Mouse (Mus musculus): Measurements from ENCODE around the gene Tas2r109. TPM values are rescaled to one million over a fixed set of nuclear protein-coding genes. Genes with fewer than 3 reads are reported as not detected.
"Not testable (repeated sequence)": the region's sequence is repeated elsewhere in the genome, so short reads cannot be mapped to it uniquely, and the experiment has no call there.

Gene Tas2r109
- polyA plus RNA-seq (2015; fragmentation: Nextera tagmentation; extraction: Ambion mirVana) = not detected in 2 replicates

- Histone ChIP-seq H3K36me3 (replicated peaks; ENCODE audit: insufficient read depth, low read length) (no peaks in the 10 kb centered on the region), H3K4me1 (ENCODE audit: insufficient read depth) (no peaks in the 10 kb centered on the region), H3K9ac (replicated peaks) (no peak within 1 kb of the TSS), H3K27me3 (ENCODE audit: insufficient read depth, low read length) (no peaks in the 10 kb centered on the region), H3K27ac (ENCODE audit: low read depth) (no peak within 1 kb of the TSS), H3K4me3 (ENCODE audit: low read depth, low read length) (no peak within 1 kb of the TSS), H3K4me2 (ENCODE audit: low read depth, low read length) (no peak within 1 kb of the TSS), H3K9me3 (ENCODE audit: low read length) (no peaks in the 10 kb centered on the region)
- DNase-seq = no peak
- TF ChIP-seq EP300 (IDR thresholded peaks at IDR 0.05; ENCODE audit: low read depth) = no peak
- no peak for TF ChIP-seq CTCF (IDR thresholded peaks at IDR 0.05; ENCODE audit: low read depth)
- WGBS (ENCODE audit: insufficient replicate concordance) = 61% methylated on average over 2 of the region's 2 CpGs
- ATAC-seq = no peak
These were observed at the start of gene Tas2r109 for GRCm38 (mm10) chr6:132980865-132981264. TSS of gene Tas2r109 (minus strand) at chr6:132980965.

GRCm38 (mm10) chr6:132957819-132958218 lies 22.9 kb downstream of the Tas2r109 start, which contains the start of gene Tas2r131:
TSS of gene Tas2r131 (minus strand) at chr6:132957919.
- Histone ChIP-seq H3K4me2 (ENCODE audit: low read depth, low read length) (no peak within 1 kb of the TSS), H3K9ac (replicated peaks) (no peak within 1 kb of the TSS), H3K9me3 (ENCODE audit: low read length) (no peaks in the 10 kb centered on the region), H3K36me3 (replicated peaks; ENCODE audit: insufficient read depth, low read length) (no peaks in the 10 kb centered on the region), H3K27ac (ENCODE audit: low read depth) (no peak within 1 kb of the TSS), H3K4me1 (ENCODE audit: insufficient read depth) (no peaks in the 10 kb centered on the region), H3K4me3 (ENCODE audit: low read depth, low read length) (no peak within 1 kb of the TSS), H3K27me3 (ENCODE audit: insufficient read depth, low read length) (no peaks in the 10 kb centered on the region)
- WGBS (ENCODE audit: insufficient replicate concordance) = 57% methylated on average over 1 of the region's 1 CpGs
- TF ChIP-seq CTCF (IDR thresholded peaks at IDR 0.05; ENCODE audit: low read depth) (no peak), EP300 (IDR thresholded peaks at IDR 0.05; ENCODE audit: low read depth) (no peak)
- ATAC-seq (no peak), DNase-seq (no peak)

GRCm38 (mm10) chr6:132950802-132951201 lies 30.0 kb downstream of the Tas2r109 start, which contains the start of gene Tas2r129:
TSS of gene Tas2r129 (plus strand) at chr6:132951102.
- no peaks in the 10 kb centered on the region for H3K4me1 ChIP-seq (ENCODE audit: insufficient read depth)
- no peaks in the 10 kb centered on the region for H3K9me3 ChIP-seq (ENCODE audit: low read length)
- TF ChIP-seq CTCF (IDR thresholded peaks at IDR 0.05; ENCODE audit: low read depth) = no peak
- no peak for TF ChIP-seq EP300 (IDR thresholded peaks at IDR 0.05; ENCODE audit: low read depth)
- H3K36me3 ChIP-seq (replicated peaks; ENCODE audit: insufficient read depth, low read length) = no peaks in the 10 kb centered on the region
- WGBS (ENCODE audit: insufficient replicate concordance) = 70% methylated on average over 2 of the region's 2 CpGs
- H3K4me3 ChIP-seq (ENCODE audit: low read depth, low read length) = no peak within 1 kb of the TSS
- no peaks in the 10 kb centered on the region for H3K27me3 ChIP-seq (ENCODE audit: insufficient read depth, low read length)
- no peak for DNase-seq
- H3K9ac ChIP-seq (replicated peaks) = no peak within 1 kb of the TSS
- H3K27ac ChIP-seq (ENCODE audit: low read depth) = no peak within 1 kb of the TSS
- H3K4me2 ChIP-seq (ENCODE audit: low read depth, low read length) = no peak within 1 kb of the TSS
- no peak for ATAC-seq

- H3K4me1 ChIP-seq (ENCODE audit: insufficient read depth); H3K9ac ChIP-seq (replicated peaks); H3K27me3 ChIP-seq (ENCODE audit: insufficient read depth, low read length); ATAC-seq; H3K4me3 ChIP-seq (ENCODE audit: low read depth, low read length); DNase-seq; H3K27ac ChIP-seq (ENCODE audit: low read depth); H3K9me3 ChIP-seq (ENCODE audit: low read length); H3K4me2 ChIP-seq (ENCODE audit: low read depth, low read length); H3K36me3 ChIP-seq (replicated peaks; ENCODE audit: insufficient read depth, low read length): not testable (repeated sequence)
These were observed 39.4 kb downstream of the Tas2r109 start for GRCm38 (mm10) chr6:132941376-132941775.

Other genes with a start within 250 kb of the Tas2r109 start
- not detected in 2 replicates for gene Tas2r115, start 242.9 kb downstream of the Tas2r109 start, polyA plus RNA-seq (2015; fragmentation: Nextera tagmentation; extraction: Ambion mirVana)
- not detected in 2 replicates for gene Tas2r124, start 226.2 kb downstream of the Tas2r109 start, polyA plus RNA-seq (2015; fragmentation: Nextera tagmentation; extraction: Ambion mirVana)
- not detected in 2 replicates for gene Tas2r102, start 218.8 kb downstream of the Tas2r109 start, polyA plus RNA-seq (2015; fragmentation: Nextera tagmentation; extraction: Ambion mirVana)
- not detected in 2 replicates for gene Tas2r136, start 202.8 kb downstream of the Tas2r109 start, polyA plus RNA-seq (2015; fragmentation: Nextera tagmentation; extraction: Ambion mirVana)
- not detected in 2 replicates for gene Tas2r117, start 178.1 kb downstream of the Tas2r109 start, polyA plus RNA-seq (2015; fragmentation: Nextera tagmentation; extraction: Ambion mirVana)
- not detected in 2 replicates for gene Tas2r123, start 133.8 kb downstream of the Tas2r109 start, polyA plus RNA-seq (2015; fragmentation: Nextera tagmentation; extraction: Ambion mirVana)
- not detected in 2 replicates for gene Tas2r116, start 125.5 kb downstream of the Tas2r109 start, polyA plus RNA-seq (2015; fragmentation: Nextera tagmentation; extraction: Ambion mirVana)
- not detected in 2 replicates for gene Tas2r110, start 113.0 kb downstream of the Tas2r109 start, polyA plus RNA-seq (2015; fragmentation: Nextera tagmentation; extraction: Ambion mirVana)
- not detected in 2 replicates for gene Tas2r113, start 88.0 kb downstream of the Tas2r109 start, polyA plus RNA-seq (2015; fragmentation: Nextera tagmentation; extraction: Ambion mirVana)
- not detected in 2 replicates for gene Tas2r125, start 71.3 kb downstream of the Tas2r109 start, polyA plus RNA-seq (2015; fragmentation: Nextera tagmentation; extraction: Ambion mirVana)
- gene Tas2r129, start 29.9 kb downstream of the Tas2r109 start, polyA plus RNA-seq (2015; fragmentation: Nextera tagmentation; extraction: Ambion mirVana) = not detected in 2 replicates
- gene Tas2r131, start 23.0 kb downstream of the Tas2r109 start, polyA plus RNA-seq (2015; fragmentation: Nextera tagmentation; extraction: Ambion mirVana) = not detected in 2 replicates
- not detected in 2 replicates for gene Tas2r103, start 56.1 kb upstream of the Tas2r109 start, polyA plus RNA-seq (2015; fragmentation: Nextera tagmentation; extraction: Ambion mirVana)
- not detected in 2 replicates for gene Tas2r140, start 74.9 kb upstream of the Tas2r109 start, polyA plus RNA-seq (2015; fragmentation: Nextera tagmentation; extraction: Ambion mirVana)
- 64.7 and 72.4 TPM in 2 replicates for gene Smim10l1, start 123.9 kb upstream of the Tas2r109 start, polyA plus RNA-seq (2015; fragmentation: Nextera tagmentation; extraction: Ambion mirVana)